Mouse (Mus musculus) midbrain, embryonic 15.5 days (tissue): ENCODE results near the gene Grik4. TPM values are rescaled to one million over a fixed set of nuclear protein-coding genes. Genes with fewer than 3 reads are reported as not detected.

Source experiments
- ATAC-seq: fragments of 200-750 bp; cut with Nextera tagmentation; replicated peaks from 2 replicates; pipeline ENCODE4 v1.8.0; 2017; ENCODE audit warnings: moderate TSS enrichment
- H3K27ac ChIP-seq: fragments of 300-500 bp; sonication (generic); 2 replicates; pipeline ENCODE4 v1.5.1; 2015; ENCODE audit warnings: mild to moderate bottlenecking, inconsistent platforms
- H3K27me3 ChIP-seq: fragments of 300-500 bp; sonication (generic); replicated peaks from 2 replicates; pipeline ENCODE4 v1.6.1; 2015; ENCODE audit warnings: inconsistent platforms
- H3K36me3 ChIP-seq: fragments of 300-500 bp; sonication (generic); replicated peaks from 2 replicates; pipeline ENCODE4 v1.6.1; 2015; ENCODE audit warnings: inconsistent platforms
- H3K4me1 ChIP-seq: fragments of 300-500 bp; sonication (generic); 2 replicates; pipeline ENCODE4 v1.6.1; 2015; ENCODE audit warnings: inconsistent platforms
- H3K4me2 ChIP-seq: fragments of 300-500 bp; sonication (generic); 2 replicates; pipeline ENCODE4 v1.6.1; 2015; ENCODE audit warnings: inconsistent platforms, mild to moderate bottlenecking, moderate library complexity
- H3K4me3 ChIP-seq: fragments of 300-500 bp; sonication (generic); 2 replicates; pipeline ENCODE4 v1.5.1; 2015; ENCODE audit warnings: mild to moderate bottlenecking, inconsistent platforms
- H3K9ac ChIP-seq: fragments of 300-500 bp; sonication (generic); 2 replicates; pipeline ENCODE4 v1.6.1; 2015; ENCODE audit warnings: mild to moderate bottlenecking, inconsistent platforms
- H3K9me3 ChIP-seq: fragments of 300-500 bp; sonication (generic); 2 replicates; pipeline ENCODE4 v1.6.1; 2016; ENCODE audit warnings: inconsistent platforms
- WGBS: fragments of 180-500 bp; shearing (Covaris S2); methylation state at CpG from one replicate; pipeline ENCODE4 v1.1.7; 2015; ENCODE audit warnings: mixed read lengths; 5-methylcytosine and 5-hydroxymethylcytosine counted together
- polyA plus RNA-seq: library from polyadenylated mRNA; unstranded; fragments of >200 nt; fragmentation: Nextera tagmentation; extraction: Ambion mirVana; gene quantifications from 2 replicates; pipeline ENCODE4 v1.2.1, GENCODE M21; 2015

Gene Grik4
- polyA plus RNA-seq, 1 experiment from 2014 or later: 11.2 TPM

DNA sequence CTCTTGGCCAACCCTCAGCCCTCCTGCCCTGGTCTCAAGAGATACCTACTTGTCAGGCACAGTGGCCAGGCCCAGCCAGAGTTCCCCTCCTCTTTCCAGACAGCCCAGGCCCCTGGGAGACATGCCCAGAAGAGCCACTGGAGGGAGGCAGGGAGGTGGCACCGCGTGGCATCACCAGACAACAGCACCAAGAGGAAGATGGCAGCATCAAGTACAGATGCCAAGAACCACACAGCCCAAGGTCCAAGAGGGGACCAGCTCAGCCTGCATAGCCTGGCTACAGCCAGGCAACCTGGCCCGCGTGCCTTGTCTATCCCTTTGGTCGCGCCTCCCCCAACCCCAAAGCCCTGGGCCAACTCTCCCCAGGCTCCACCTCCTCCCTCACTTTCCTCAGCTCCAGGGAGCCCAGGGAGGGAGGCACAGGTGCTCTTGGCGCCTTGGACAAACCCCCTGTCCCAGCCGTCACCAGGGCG, 1.2 kb downstream of the Grik4 start:
- 7% methylated on average over 9 of the region's 9 CpGs for WGBS
- Histone ChIP-seq H3K36me3 (no peaks in the 10 kb centered on the region), H3K27ac (peak overlapping the region; percentile 70), H3K4me1 (peaks cover 20% of the 10 kb centered on the region), H3K9me3 (no peaks in the 10 kb centered on the region), H3K4me3 (peak overlapping the region; percentile 61), H3K9ac (peak overlapping the region; percentile 75), H3K27me3 (0 out of 2 replicates have a peak, but pooled peaks cover 8% of the 10 kb centered on the region), H3K4me2 (peak overlapping the region; percentile 96)
- peak; percentile 40 for ATAC-seq

DNA sequence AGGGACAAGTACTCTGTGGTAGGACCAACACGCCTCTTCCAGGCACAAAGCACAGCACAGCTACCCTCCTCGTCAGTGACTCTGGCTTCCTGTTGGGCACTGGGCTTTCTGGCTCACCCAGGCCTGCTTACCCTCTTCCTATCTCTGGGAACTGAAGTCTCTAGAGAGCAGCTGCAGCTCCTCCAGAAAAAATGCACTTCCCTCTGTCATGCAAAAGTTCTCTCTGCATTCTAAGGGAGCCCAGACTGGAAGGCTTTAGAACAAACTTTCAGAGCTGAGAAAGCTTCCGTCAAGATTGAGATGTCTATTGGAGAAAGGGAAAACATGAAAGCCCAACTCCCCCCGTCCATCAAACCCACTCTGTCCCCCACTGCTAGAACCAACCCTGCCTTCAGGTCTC, 2.1 kb downstream of the Grik4 start:
- WGBS: 56% methylated on average over 4 of the region's 4 CpGs
- Histone ChIP-seq H3K4me2 (peak overlapping the region; percentile 96), H3K27ac (no peak overlapping the region), H3K36me3 (no peaks in the 10 kb centered on the region), H3K9me3 (no peaks in the 10 kb centered on the region), H3K4me1 (peaks cover 20% of the 10 kb centered on the region), H3K9ac (no peak overlapping the region), H3K27me3 (0 out of 2 replicates have a peak, but pooled peaks cover 8% of the 10 kb centered on the region), H3K4me3 (no peak overlapping the region)
- no peak for ATAC-seq

DNA sequence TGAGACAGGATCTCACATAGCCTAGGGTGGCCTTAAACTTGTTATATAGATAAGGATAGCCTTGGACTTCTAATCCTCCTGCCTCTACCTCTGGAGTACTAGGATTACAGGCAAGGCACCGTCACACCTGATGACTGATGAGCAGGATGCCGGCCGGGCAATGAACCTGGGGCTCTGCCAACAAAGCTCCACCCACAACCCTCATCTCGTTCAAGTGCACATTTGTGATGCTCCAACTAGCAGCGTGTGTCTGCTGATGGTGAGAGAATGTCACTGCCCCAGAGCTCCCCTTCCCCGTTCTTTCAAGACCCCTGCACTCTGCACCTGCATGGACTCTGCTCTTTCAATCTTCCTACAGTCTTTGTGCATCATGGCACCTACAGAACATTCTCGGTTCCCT, 12.1 kb downstream of the Grik4 start:
- Histone ChIP-seq H3K27ac (no peak overlapping the region), H3K4me3 (no peak overlapping the region), H3K4me1 (no peaks in the 10 kb centered on the region), H3K4me2 (no peak overlapping the region), H3K9me3 (no peaks in the 10 kb centered on the region), H3K36me3 (no peaks in the 10 kb centered on the region), H3K9ac (no peak overlapping the region), H3K27me3 (no peaks in the 10 kb centered on the region)
- 57% methylated on average over 7 of the region's 7 CpGs for WGBS
- no peak for ATAC-seq

DNA sequence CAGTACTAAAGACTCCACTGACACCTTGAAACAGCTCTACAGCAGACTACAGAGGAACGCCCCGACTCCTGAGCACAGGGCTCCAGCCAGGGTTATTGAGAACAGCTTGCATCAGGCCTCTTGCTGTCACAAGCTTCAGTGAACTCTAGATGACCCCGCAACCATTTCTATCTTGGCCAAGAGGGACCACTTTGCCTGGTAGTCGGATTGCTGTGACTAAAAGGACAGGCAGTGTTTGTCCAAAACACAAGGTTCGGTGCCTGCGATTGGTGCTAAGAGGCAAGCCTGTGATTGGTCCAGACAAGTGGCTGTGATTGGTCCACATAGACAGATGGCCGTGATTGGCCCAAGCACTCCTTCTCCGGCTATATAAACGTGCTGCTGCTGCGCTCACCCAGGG, 16.8 kb downstream of the Grik4 start:
- Histone ChIP-seq H3K4me3 (no peak overlapping the region), H3K4me1 (peaks cover 9% of the 10 kb centered on the region; the same call in 1 of the 2 replicates), H3K36me3 (no peaks in the 10 kb centered on the region), H3K9me3 (no peaks in the 10 kb centered on the region), H3K27me3 (no peaks in the 10 kb centered on the region), H3K27ac (no peak overlapping the region), H3K9ac (no peak overlapping the region), H3K4me2 (no peak overlapping the region)
- whole genome bisulfite sequencing: 79% methylated on average over 10 of the region's 10 CpGs
- ATAC-seq: no peak

DNA sequence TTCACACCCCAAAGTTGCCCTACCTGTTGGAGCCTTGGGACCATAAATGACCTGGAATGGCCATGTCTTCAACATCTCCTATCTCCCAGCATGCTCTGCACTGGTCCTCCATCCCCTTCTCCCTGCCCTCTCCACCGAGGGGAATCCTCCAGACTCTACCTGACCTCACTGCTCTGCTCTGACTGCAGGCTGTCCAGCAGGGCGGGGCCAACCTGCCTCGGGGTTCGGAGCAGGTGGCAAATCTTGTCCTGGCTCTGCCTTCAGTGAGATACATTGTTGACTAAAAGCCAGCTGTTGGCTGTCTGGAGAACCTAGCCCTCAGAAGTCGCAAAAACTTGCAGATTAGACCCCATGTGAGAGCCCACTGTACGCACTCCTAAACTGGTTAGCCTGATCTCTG, 17.7 kb downstream of the Grik4 start:
- no peak for ATAC-seq
- Histone ChIP-seq H3K4me2 (no peak overlapping the region), H3K4me1 (peaks cover 13% of the 10 kb centered on the region; the same call in 1 of the 2 replicates), H3K4me3 (no peak overlapping the region), H3K36me3 (no peaks in the 10 kb centered on the region), H3K9me3 (no peaks in the 10 kb centered on the region), H3K27me3 (no peaks in the 10 kb centered on the region), H3K9ac (no peak overlapping the region), H3K27ac (no peak overlapping the region)
- 89% methylated on average over 6 of the region's 6 CpGs for WGBS

DNA sequence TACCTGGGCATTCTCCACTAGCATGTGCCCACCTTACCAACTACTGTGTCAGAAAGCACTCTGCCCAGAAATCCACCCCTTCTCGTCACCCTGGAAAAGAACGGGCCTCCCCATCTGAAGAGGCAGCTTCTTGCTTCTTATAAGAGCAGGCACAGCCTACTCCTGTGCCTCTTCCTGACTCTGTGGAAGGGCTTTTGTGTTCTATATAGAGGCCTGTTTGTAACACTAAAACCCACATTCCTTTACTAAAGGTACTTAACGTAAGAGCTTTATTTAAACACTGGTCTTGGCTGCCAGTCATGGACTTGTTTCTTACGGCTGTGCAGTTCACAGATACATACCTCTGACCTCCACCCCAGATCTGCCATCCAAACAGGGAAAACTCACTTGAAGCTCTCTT, 22.5 kb downstream of the Grik4 start:
- no peak overlapping the region for H3K9ac ChIP-seq
- no peak overlapping the region for H3K27ac ChIP-seq
- no peak overlapping the region for H3K4me3 ChIP-seq
- WGBS: 61% methylated on average over 4 of the region's 4 CpGs
- H3K4me2 ChIP-seq: no peak overlapping the region
- H3K27me3 ChIP-seq: no peaks in the 10 kb centered on the region
- no peaks in the 10 kb centered on the region for H3K36me3 ChIP-seq
- ATAC-seq: no peak
- no peaks in the 10 kb centered on the region for H3K9me3 ChIP-seq
- peaks cover 17% of the 10 kb centered on the region; the same call in 1 of the 2 replicates for H3K4me1 ChIP-seq

DNA sequence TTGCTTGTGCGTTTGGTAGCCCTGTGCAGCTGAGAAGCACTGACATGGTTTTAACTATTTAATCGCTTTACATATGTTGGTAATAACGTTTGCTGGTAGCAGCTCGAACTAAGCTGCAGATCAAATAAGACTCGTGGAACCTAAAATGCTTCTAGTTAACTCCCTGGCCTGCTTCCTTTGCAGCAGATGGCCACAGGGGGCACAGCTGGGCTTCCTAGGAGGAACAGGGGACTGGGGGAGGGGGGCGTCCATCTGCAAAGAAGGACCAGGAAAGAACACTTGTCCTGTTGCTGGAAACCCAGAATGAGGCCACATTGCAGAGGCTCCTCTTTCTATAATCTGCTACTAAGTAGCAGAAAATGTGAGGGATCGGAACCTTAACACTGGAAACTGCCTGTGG, 24.1 kb downstream of the Grik4 start:
- Histone ChIP-seq H3K27ac (no peak overlapping the region), H3K4me1 (peaks cover 17% of the 10 kb centered on the region; the same call in 1 of the 2 replicates), H3K9ac (no peak overlapping the region), H3K4me2 (no peak overlapping the region), H3K4me3 (no peak overlapping the region), H3K36me3 (no peaks in the 10 kb centered on the region), H3K27me3 (no peaks in the 10 kb centered on the region), H3K9me3 (no peaks in the 10 kb centered on the region)
- ATAC-seq: no peak
- WGBS: 42% methylated on average over 7 of the region's 7 CpGs

DNA sequence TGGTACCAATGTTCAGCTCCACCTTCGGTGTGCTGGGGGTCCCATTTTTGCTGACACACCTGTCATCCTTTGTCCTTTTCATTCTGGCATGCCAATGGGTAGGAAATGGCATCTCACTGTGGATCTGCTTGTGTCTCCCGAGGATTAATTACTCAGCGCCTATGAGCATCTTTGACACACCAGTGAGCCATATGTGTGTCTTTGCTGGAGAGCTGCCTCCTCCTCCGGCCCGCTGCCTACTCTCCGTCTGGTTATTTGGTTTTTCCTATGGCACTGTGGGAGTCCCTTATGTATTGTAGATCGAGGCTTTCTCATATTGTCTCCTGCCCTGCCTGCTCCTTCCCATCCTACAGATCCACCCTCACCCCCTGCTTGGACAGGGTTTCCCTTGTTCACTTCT, 26.4 kb downstream of the Grik4 start:
- Histone ChIP-seq H3K36me3 (no peaks in the 10 kb centered on the region), H3K27me3 (no peaks in the 10 kb centered on the region), H3K4me3 (no peak overlapping the region), H3K9me3 (no peaks in the 10 kb centered on the region), H3K9ac (no peak overlapping the region), H3K4me2 (no peak overlapping the region), H3K27ac (no peak overlapping the region), H3K4me1 (0 out of 2 replicates have a peak, but pooled peaks cover 9% of the 10 kb centered on the region)
- no peak for ATAC-seq
- WGBS: 83% methylated on average over 7 of the region's 7 CpGs

DNA sequence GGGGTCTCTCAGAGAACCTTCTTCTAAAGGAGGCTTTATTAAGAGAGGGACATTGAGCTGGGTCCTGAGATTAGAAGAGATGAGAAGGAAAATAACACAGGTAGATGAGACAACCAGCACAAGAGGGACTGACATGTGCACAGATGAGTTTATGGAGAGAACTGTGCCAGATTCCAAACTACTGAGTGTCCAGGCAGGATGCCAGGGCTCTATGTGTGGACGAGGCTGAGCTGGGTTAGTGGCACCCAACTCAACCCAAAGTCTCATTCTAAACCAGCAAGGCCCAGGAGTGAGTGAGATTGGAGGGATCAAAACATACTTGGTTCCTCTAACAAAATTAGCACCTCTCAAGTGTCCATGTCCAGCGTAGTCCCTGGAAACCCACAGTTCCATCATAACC, 31.1 kb downstream of the Grik4 start:
- H3K27ac ChIP-seq: no peak overlapping the region
- 0 out of 2 replicates have a peak, but pooled peaks cover 3% of the 10 kb centered on the region for H3K4me1 ChIP-seq

DNA sequence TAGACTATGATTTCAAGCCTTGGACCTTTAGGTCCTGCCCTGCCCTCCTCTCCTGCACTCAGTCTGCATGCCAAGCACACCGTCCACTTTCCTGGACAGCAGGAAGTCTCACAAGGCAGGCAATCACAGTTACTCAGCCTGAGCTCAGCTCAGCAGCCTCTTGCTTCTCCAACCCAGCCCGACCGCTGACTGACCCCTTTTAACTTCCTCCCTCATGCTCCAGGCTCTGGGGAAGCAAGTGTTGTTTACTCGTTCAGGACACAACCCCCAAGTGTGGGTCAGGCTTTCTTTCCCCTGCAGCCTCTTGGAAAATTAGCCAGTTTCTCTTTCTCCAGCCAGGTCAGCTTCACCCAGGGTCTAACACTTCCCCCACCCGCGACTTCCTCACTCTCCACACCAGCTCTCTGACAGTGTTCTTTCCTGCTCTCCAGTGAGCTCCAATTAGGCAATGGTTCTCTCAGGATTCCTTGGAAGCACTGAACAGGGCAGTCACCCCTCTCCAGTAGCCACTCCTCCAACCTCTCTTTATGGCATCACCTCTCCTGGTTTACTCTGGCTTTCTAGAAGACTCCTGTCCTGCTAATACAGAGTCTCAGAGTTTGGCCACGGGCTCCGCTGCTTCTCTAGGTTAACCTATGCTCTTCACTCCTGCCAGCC, 35.5 kb downstream of the Grik4 start:
- H3K27me3 ChIP-seq: no peaks in the 10 kb centered on the region
- ATAC-seq: no peak
- WGBS: 58% methylated on average over 8 of the region's 8 CpGs

More for the DNA sequence above, 31.1 kb downstream of the Grik4 start:
- 92% methylated on average over 2 of the region's 2 CpGs for WGBS
- Histone ChIP-seq H3K4me3 (no peak overlapping the region), H3K36me3 (no peaks in the 10 kb centered on the region), H3K9me3 (no peaks in the 10 kb centered on the region), H3K4me2 (no peak overlapping the region), H3K9ac (no peak overlapping the region), H3K27me3 (no peaks in the 10 kb centered on the region)
- no peak for ATAC-seq

DNA sequence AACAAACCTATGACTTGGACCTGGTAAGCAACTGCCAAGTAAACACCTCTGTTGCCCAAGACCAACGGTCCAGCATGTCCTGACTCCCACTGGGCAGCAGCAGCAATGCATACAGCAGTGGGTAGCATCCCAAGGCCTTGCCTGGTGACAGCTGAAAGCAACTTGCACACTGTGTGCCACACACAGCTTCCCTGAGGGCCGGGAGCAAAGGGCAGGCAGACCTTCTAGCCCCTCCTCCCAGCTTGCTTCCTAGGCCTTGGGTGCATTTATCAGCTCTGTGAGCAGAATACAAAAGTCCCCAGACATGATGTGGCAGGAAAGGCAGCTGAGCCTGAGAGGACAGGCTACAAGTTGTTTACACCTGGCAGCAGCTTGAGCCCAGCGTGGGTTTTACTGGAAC, 37.3 kb downstream of the Grik4 start:
- Histone ChIP-seq H3K36me3 (no peaks in the 10 kb centered on the region), H3K9me3 (no peaks in the 10 kb centered on the region), H3K4me2 (no peak overlapping the region), H3K27me3 (no peaks in the 10 kb centered on the region), H3K4me3 (no peak overlapping the region), H3K27ac (no peak overlapping the region), H3K4me1 (peaks cover 16% of the 10 kb centered on the region; the same call in 1 of the 2 replicates), H3K9ac (no peak overlapping the region)
- WGBS: 23% methylated on average over 3 of the region's 3 CpGs
- no peak for ATAC-seq

More for the DNA sequence above, 35.5 kb downstream of the Grik4 start:
- H3K9ac ChIP-seq: no peak overlapping the region
- H3K9me3 ChIP-seq: no peaks in the 10 kb centered on the region
- no peak overlapping the region for H3K4me2 ChIP-seq
- H3K4me3 ChIP-seq: no peak overlapping the region
- H3K4me1 ChIP-seq: peaks cover 19% of the 10 kb centered on the region; the same call in 1 of the 2 replicates
- no peak overlapping the region for H3K27ac ChIP-seq
- H3K36me3 ChIP-seq: no peaks in the 10 kb centered on the region

DNA sequence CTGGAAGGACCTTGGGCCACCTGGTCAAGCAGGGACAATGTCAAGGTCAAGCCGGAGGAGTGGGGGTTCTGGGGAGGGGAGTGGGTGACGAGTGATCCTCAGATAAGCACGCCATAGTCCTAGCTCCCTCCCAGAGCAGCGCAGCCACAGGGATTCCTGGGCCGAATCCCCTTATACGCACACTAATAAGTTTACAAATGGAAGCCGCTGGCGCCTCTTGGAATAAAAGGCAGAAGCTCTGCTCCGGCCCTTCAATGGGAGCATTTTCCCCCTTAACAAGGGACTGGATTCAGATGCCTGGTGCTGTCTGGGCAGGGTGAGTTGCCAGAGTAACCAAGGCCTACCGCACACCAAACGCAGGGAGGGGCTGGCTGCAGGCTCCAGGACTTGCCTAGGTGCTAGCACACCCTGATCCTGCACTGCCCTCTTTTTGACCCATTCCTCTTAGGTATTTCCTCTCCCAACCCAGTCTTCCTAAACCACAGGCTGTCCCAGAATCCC, 46.2 kb downstream of the Grik4 start:
- Histone ChIP-seq H3K9me3 (no peaks in the 10 kb centered on the region), H3K27me3 (peaks cover 4% of the 10 kb centered on the region; the same call in 1 of the 2 replicates), H3K4me1 (peaks cover 36% of the 10 kb centered on the region), H3K4me3 (peak overlapping the region; percentile 53), H3K27ac (peak overlapping the region; percentile 73), H3K36me3 (no peaks in the 10 kb centered on the region), H3K9ac (peak overlapping the region; percentile 56), H3K4me2 (peak overlapping the region; percentile 98)
- peak; percentile 45 for ATAC-seq
- WGBS: 9% methylated on average over 11 of the region's 11 CpGs
